Mouse (Mus musculus) intestine, embryonic 15.5 days (tissue): ENCODE data around the gene Cdh22. TPM values are rescaled to one million over a fixed set of nuclear protein-coding genes. Genes with fewer than 3 reads are reported as not detected.
A peak's percentile ranks its signal among the peaks of the same experiment; 100 is the strongest.

Experiments used
- ATAC-seq: fragments of 200-750 bp; cut with Nextera tagmentation; 2 replicates; pipeline ENCODE4 v1.8.0; 2017; ENCODE audit warnings: moderate TSS enrichment, moderate library complexity
- H3K27ac ChIP-seq: fragments of 300-500 bp; sonication (generic); 2 replicates; pipeline ENCODE4 v1.5.1; 2015; ENCODE audit warnings: mild to moderate bottlenecking, inconsistent platforms
- H3K27me3 ChIP-seq: fragments of 300-500 bp; sonication (generic); replicated peaks from 2 replicates; pipeline ENCODE4 v1.6.1; 2015; ENCODE audit warnings: inconsistent platforms
- H3K36me3 ChIP-seq: fragments of 300-500 bp; sonication (generic); 2 replicates; pipeline ENCODE4 v1.6.1; 2015; ENCODE audit warnings: inconsistent platforms
- H3K4me1 ChIP-seq: fragments of 300-500 bp; sonication (generic); replicated peaks from 2 replicates; pipeline ENCODE4 v1.6.1; 2015; ENCODE audit warnings: inconsistent platforms
- H3K4me2 ChIP-seq: fragments of 300-500 bp; sonication (generic); replicated peaks from 2 replicates; pipeline ENCODE4 v1.6.1; 2015; ENCODE audit warnings: mild to moderate bottlenecking, inconsistent platforms
- H3K4me3 ChIP-seq: fragments of 300-500 bp; sonication (generic); replicated peaks from 2 replicates; pipeline ENCODE4 v1.5.1; 2015; ENCODE audit warnings: inconsistent platforms
- H3K9ac ChIP-seq: fragments of 300-500 bp; sonication (generic); 2 replicates; pipeline ENCODE4 v1.6.1; 2015; ENCODE audit warnings: inconsistent platforms
- H3K9me3 ChIP-seq: fragments of 300-500 bp; sonication (generic); 2 replicates; pipeline ENCODE4 v1.6.1; 2016; ENCODE audit warnings: inconsistent platforms
- WGBS: fragments of 180-500 bp; shearing (Covaris S2); methylation state at CpG from one replicate; pipeline ENCODE4 v1.1.7; 2015; 5-methylcytosine and 5-hydroxymethylcytosine counted together
- polyA plus RNA-seq: library from polyadenylated mRNA; unstranded; fragments of >200 nt; fragmentation: Nextera tagmentation; extraction: Ambion mirVana; gene quantifications from 2 replicates; pipeline ENCODE4 v1.2.1, GENCODE M21; 2015

The Cdh22 gene
- polyA plus RNA-seq, 1 experiment from 2014 or later: 0.62 TPM

DNA sequence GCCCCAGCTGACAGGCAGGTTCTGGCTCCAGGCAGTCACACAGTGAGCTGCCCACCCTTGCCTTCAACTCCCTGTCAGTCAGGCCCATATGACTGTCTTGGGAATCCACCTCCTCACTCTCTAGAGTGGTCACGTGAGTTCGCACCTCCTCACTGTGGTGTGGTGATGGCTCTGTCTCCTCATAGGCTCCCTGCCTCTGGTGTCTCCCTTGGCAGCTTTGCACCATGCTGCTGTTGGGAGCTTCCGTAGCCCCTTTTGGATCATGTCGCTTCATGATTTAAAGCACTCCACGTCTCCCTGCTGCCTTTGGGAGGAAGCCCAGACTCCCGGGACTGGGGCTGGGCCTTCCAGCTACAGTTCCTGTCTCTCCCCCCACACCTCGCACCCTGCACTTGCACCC lies 170.2 kb downstream of the Cdh22 start:
- peaks cover 6% of the 10 kb centered on the region; the same call in 1 of the 2 replicates for H3K4me1 ChIP-seq
- no peak overlapping the region for H3K4me3 ChIP-seq
- no peaks in the 10 kb centered on the region for H3K27me3 ChIP-seq
- no peak overlapping the region for H3K27ac ChIP-seq
- 51% methylated on average over 7 of the region's 7 CpGs for WGBS
- ATAC-seq: no peak
- H3K9me3 ChIP-seq: no peaks in the 10 kb centered on the region
- no peak overlapping the region for H3K9ac ChIP-seq
- no peak overlapping the region for H3K4me2 ChIP-seq
- H3K36me3 ChIP-seq: no peaks in the 10 kb centered on the region

DNA sequence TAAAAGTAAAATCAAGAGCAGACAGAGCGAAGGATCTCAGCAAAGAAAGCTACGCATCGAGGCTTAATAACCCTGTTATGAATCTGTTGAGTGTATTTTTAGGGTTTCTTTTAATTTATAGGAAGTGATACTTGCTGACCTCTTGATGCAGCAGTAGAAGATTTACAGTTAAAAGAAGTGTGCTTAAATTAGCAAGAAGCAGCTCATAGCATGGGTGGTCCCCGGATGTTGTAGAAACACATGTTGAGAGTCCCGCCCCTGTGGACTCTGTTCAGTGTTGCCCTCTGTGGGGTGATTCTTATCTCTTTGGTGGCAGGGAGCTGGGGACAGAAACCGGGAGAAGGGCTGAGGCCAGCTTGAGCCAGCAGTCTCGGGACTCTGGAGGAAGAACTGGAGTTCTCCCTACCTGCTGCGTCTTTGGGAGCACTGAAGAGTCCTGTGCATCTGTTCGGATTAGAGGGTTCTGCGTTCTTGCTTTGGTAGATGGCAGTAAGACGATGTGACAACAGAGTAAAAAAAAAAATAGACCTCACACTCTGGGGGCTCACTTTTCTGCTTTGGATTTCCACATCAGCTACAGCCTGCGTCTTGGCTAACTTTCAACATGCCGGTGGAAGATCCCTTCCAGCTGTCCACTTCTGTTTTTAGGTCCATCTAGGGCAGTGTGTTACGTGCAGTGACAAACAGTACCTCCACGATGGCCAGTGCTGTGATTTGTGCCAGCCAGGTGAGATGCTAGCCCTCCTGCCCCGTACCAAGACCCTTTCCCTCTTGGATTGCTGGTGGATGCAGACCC lies 172.8 kb downstream of the Cdh22 start:
- H3K4me3 ChIP-seq: no peak overlapping the region
- no peaks in the 10 kb centered on the region for H3K36me3 ChIP-seq
- no peak overlapping the region for H3K4me2 ChIP-seq
- 0 out of 2 replicates have a peak, but pooled peaks cover under 1% of the 10 kb centered on the region for H3K27me3 ChIP-seq
- no peak overlapping the region for H3K9ac ChIP-seq
- no peaks in the 10 kb centered on the region for H3K9me3 ChIP-seq
- 45% methylated on average over 16 of the region's 16 CpGs for WGBS
- peak overlapping the region; percentile 51; the same call in 1 of the 2 replicates for H3K27ac ChIP-seq
- peaks cover 8% of the 10 kb centered on the region; the same call in 1 of the 2 replicates for H3K4me1 ChIP-seq
- ATAC-seq: 0 out of 2 replicates have a peak, but pooled peaks have one; percentile 43

Other genes with a start within 250 kb of the Cdh22 start
- gene Ncoa5, start 200.0 kb downstream of the Cdh22 start, polyA plus RNA-seq: 47.4 and 48.8 TPM in 2 replicates
- 8.5 and 9.3 TPM in 2 replicates for gene Cd40, start 179.2 kb downstream of the Cdh22 start, polyA plus RNA-seq
- not detected in 2 replicates for gene 1700025C18Rik, start 144.1 kb downstream of the Cdh22 start, polyA plus RNA-seq
- 83.6 and 98.3 TPM in 2 replicates for gene Slc35c2, start 53.0 kb upstream of the Cdh22 start, polyA plus RNA-seq
- gene Elmo2, start 91.6 kb upstream of the Cdh22 start, polyA plus RNA-seq: 58.1 and 63.0 TPM in 2 replicates
- gene Zfp663, start 133.9 kb upstream of the Cdh22 start, polyA plus RNA-seq: 0.75 and 1.1 TPM in 2 replicates
- 4.9 and 5.0 TPM in 2 replicates for gene Zfp334, start 153.4 kb upstream of the Cdh22 start, polyA plus RNA-seq
- gene Ocstamp, start 165.6 kb upstream of the Cdh22 start, polyA plus RNA-seq: 0.61 and 0.64 TPM in 2 replicates
- gene Slc13a3, start 238.4 kb upstream of the Cdh22 start, polyA plus RNA-seq: 0.36 and 0.51 TPM in 2 replicates